8 mouse cellular contexts compared by ENCODE assay signal in genomic region chr7:58842818-58843217, GRCm38 (mm10).
DNase-seq lines count a peak whose midpoint lies in the region; ATAC-seq and TF ChIP-seq lines count a peak whose summit lies in the region.

No protein-coding gene starts in this region.

- peak overlapping the region; percentile 89 for H3K27ac ChIP-seq in left cerebral cortex, adult 2 months
- H3K27ac ChIP-seq in hindbrain, embryonic 10.5 days, result peak overlapping the region; percentile 76
- peak overlapping the region; percentile 92 for H3K27ac ChIP-seq in neural tube, embryonic 13.5 days (replicated peaks)

- intact Hi-C loops in left cerebral cortex, adult 2 months (cut with DNase I), result loop anchor here (5.0 kb wide), 2 partner anchors 79 to 184 kb away; no protein-coding TSS in a partner anchor
- intact Hi-C loops in left cerebral cortex, postnatal 4 days (cut with DNase I), result loop anchor here (10.0 kb wide), 1 partner anchor 438 kb away; no protein-coding TSS in a partner anchor

- H3K9ac ChIP-seq in neural tube, embryonic 13.5 days, result peak overlapping the region; percentile 54; the same call in 1 of the 2 replicates

- no peaks in the 10 kb centered on the region for H3K9me3 ChIP-seq in hindbrain, embryonic 10.5 days
- H3K9me3 ChIP-seq in neural tube, embryonic 13.5 days, result no peaks in the 10 kb centered on the region

- WGBS in hindbrain, embryonic 10.5 days, result 74% methylated on average over 3 of the region's 3 CpGs
- WGBS in neural tube, embryonic 13.5 days, result 13% methylated on average over 3 of the region's 3 CpGs

- no peak for DNase-seq in left cerebral cortex, adult 2 months (ENCODE audit: extremely low spot score in 1 of 2, low spot score in 2 of 2)
- DNase-seq in left cerebral cortex, postnatal 4 days, result no peak
- peak; percentile 54 for DNase-seq in embryo, embryonic 10.5 days (ENCODE audit: low spot score)
- DNase-seq in hindbrain, embryonic 10.5 days (ENCODE audit: low spot score), result no peak
- DNase-seq in gastrocnemius, postnatal 4 days (ENCODE audit: low spot score in 2 of 2), result no peak
- no peak for DNase-seq in gastrocnemius, adult 8-10 months (ENCODE audit: low spot score in 2 of 2)
- DNase-seq in kidney, postnatal 10 days, result no peak

- no peak for TF ChIP-seq CTCF in left cerebral cortex, adult 2 months (IDR thresholded peaks at IDR 0.05)

- ATAC-seq in neural tube, embryonic 13.5 days (ENCODE audit: low read depth), result peak; percentile 55

- H3K27me3 ChIP-seq in hindbrain, embryonic 10.5 days (ENCODE audit: insufficient read depth, poor library complexity, severe bottlenecking), result no peaks in the 10 kb centered on the region
- H3K27me3 ChIP-seq in neural tube, embryonic 13.5 days, result no peaks in the 10 kb centered on the region

- H3K4me2 ChIP-seq in neural tube, embryonic 13.5 days, result peak overlapping the region; percentile 7; the same call in 1 of the 2 replicates

- no peaks in the 10 kb centered on the region for H3K36me3 ChIP-seq in hindbrain, embryonic 10.5 days
- H3K36me3 ChIP-seq in neural tube, embryonic 13.5 days, result no peaks in the 10 kb centered on the region

- peaks cover 26% of the 10 kb centered on the region for H3K4me1 ChIP-seq in hindbrain, embryonic 10.5 days (replicated peaks)
- peaks cover 38% of the 10 kb centered on the region for H3K4me1 ChIP-seq in neural tube, embryonic 13.5 days (replicated peaks)

- no peak overlapping the region for H3K4me3 ChIP-seq in left cerebral cortex, adult 2 months
- no peak overlapping the region for H3K4me3 ChIP-seq in hindbrain, embryonic 10.5 days
- no peak overlapping the region for H3K4me3 ChIP-seq in neural tube, embryonic 13.5 days
